Mouse (Mus musculus): Measurements from ENCODE around the gene Chd2.
"Not testable (repeated sequence)": the region's sequence is repeated elsewhere in the genome, so short reads cannot be mapped to it uniquely, and the experiment has no call there.

Chd2 gene

GRCm38 (mm10) chr7:73539116-73539682 lies 2.4 kb downstream of the Chd2 start:
- no peak for DNase-seq

DNA sequence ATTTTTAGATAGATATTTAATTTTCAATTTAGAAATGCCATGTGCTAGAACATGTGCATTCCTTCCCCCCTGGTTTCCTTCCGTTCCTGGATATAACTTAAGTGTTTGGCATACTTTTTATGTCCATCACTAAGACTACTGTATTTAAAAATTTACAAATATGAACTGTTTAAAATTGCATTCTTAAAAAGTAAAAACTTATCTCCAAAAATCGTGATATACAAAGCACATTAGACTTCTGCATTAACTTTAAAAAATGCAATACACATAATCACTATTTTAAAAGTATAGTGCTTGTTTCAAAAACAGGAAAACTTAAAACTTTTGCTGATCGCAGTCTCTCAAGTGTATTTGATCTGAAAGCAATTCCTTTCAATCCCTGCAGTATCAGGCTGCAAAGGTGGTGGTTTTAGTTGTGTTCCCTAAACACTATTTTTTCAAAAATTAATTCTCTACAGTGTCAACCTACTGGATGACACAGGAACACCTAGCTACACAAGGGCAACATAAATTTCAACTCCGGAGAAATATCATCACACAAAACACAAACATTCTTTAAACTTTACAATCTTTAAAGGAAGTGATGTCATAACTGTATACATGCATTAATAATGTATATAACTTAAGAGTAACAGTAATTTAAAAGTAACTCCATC lies 3.1 kb downstream of the Chd2 start:
- DNase-seq, result no peak

- peak; percentile 100 for DNase-seq
Measured at GRCm38 (mm10) chr7:73537634-73538423, 3.8 kb downstream of the Chd2 start.

DNA sequence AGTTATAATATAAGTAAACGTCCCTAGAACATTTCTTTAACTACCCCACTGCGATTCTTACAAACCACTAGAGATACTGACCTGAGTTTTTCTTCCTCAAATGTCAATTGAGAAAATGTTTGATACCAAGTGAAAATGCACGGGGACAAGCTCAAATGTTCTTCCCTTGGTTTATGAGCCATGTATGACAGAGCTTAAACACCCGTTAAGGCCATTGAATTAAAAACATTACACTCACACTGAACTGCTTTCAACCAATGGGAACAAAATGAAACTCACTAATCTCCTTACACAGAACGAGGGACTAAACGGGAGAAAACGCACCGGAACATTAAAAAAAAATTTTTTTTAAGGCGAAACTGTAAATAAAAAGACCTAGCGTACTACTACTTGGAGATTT lies 4.4 kb downstream of the Chd2 start:
- no peak for DNase-seq

- no peak for DNase-seq
Measured at GRCm38 (mm10) chr7:73536579-73536978, 5.1 kb downstream of the Chd2 start.

DNA sequence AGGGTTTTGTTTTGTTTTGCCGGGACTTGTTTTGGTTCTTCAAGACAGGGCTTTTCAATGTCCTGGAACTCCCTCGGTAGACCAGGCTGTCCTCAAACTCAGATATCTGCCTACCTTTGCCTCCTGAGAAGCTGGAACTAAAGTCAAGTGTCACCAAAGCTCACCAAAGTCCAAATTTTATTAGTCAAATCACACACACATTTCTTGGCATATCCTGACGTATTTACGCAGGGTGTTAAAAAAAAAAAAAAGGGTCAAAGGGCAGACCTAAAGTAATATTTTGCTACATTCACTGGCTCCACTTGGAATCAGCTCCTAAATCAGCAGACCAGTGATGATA lies 5.8 kb downstream of the Chd2 start:
- no peak for DNase-seq

DNA sequence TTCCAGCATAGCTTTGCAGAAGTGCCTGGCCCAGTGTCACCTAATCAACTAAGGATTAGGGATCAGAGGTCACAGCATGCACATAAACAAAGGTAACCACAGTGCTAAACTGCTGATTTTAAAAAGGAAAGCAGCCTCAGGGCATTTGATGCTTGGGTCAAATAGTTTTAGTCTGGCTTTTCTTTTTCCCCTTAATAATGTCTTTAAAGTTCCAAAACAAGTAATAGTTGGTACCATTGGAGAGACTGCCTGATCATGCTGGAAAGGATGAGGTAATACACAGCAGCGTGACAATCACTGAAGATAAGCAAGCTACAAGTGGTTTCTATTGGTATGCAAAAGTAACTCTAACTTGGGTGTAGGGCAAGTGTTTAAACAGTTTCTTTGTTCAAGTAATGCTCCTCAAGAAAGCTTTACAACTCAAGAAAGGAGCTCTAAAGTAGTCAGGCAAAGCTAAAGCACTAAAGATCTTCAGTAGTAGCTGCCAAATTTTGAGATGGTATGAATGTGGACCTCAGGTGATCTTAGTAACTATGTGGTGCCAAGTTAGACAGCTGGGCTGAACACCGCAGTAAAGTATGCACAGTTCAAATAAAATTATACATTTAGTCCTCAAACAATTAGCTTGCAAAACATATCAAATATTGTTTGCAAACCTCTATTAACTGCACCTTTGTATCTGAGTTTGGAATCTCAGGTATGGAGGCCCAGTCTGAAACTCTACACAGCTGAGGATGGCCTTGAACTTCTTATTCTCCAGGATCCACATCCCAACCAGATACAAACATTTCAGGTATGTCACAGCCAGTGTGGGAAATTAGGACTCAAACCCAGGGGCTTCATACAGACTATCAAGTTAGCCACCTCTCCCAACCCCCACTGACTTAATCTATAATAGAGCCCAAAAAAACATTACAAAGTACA lies 6.4 kb downstream of the Chd2 start:
- no peak for DNase-seq

DNA sequence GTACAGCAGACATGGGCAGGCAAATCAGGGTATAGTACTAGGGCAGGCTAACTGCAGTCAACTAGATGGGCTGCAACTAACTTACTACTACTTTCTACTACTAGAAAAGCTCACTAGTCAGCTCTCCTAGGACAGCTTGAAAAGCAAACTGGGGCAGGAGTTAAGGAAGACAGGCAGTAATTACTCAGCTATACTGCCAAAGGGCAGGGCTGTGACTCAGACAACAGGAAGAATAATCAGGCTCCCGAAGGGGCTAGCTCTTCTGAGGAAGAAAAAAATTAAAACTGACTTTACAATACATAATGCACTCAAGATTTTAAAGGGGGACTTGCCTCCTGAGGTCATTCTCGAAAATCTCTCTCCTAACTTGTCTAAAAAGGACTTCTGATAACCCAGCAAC lies 8.2 kb downstream of the Chd2 start:
- no peak for DNase-seq

DNA sequence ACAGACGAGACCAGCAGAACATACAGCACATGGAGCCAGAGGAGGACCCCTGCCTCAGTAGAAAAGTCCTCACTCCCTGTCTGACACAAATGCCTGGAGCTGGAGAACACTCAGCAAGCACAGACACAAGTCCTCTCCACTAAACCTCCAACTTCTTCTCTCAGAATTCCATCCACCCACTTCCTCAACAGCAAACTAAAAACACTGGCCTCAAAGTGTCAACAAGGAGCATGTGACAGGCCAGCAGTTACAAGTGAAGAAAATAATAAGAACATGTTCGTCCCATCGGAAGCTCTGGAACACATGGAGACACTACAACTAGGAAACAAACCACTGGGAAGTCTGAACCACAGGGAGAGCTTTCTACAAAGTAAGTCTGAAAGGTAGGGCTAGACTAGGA lies 8.7 kb downstream of the Chd2 start:
- DNase-seq, result no peak

DNA sequence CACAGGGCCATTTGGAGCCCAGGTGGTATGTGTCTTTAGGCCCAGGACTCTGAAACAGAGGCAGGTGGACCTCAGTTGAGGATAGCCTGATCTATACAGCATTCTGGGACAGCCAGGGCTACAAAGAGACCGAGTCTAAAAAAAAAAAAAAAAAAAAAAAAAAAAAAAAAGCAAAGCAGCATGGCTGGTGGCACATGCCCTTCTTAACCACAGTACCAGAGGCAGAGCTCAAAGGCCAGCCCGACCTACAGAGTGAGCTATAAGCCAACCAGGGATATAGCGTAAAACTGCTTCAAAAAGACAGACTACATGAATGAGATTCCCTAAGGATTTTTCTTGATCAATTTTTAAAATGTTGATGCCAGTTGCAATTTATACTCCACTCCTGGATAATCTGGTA lies 9.5 kb downstream of the Chd2 start:
- DNase-seq, result no peak

GRCm38 (mm10) chr7:73531506-73532093 lies 10.0 kb downstream of the Chd2 start:
- no peak for DNase-seq

- DNase-seq, result no peak
Measured at GRCm38 (mm10) chr7:73530846-73531245, 10.8 kb downstream of the Chd2 start.

- DNase-seq, result no peak
Measured at GRCm38 (mm10) chr7:73530164-73530563, 11.5 kb downstream of the Chd2 start.

GRCm38 (mm10) chr7:73529261-73529660 lies 12.4 kb downstream of the Chd2 start:
- no peak for DNase-seq

DNA sequence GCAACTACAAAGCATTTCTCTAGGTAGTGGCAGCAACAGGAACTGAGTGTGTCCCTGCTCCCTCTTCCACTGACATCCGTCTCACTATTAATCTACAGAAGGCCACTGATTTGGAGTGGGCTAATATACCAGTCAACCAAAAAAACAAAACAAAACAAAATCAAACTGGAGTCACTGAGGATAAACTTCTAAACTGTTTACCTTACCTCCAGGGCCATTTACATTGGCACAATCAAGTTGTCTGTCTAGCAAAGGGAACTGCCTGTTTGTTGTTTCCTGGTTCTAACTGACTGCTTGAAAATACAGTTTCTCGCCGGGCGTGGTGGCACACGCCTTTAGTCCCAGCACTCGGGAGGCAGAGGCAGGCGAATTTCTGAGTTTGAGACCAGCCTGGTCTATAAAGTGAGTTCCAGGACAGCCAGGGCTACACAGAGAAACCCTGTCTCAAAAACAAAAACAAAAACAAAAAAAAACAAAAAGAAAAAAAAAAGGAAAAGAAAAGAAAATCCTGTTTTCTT lies 13.2 kb downstream of the Chd2 start:
- DNase-seq, result not testable (repeated sequence)

DNA sequence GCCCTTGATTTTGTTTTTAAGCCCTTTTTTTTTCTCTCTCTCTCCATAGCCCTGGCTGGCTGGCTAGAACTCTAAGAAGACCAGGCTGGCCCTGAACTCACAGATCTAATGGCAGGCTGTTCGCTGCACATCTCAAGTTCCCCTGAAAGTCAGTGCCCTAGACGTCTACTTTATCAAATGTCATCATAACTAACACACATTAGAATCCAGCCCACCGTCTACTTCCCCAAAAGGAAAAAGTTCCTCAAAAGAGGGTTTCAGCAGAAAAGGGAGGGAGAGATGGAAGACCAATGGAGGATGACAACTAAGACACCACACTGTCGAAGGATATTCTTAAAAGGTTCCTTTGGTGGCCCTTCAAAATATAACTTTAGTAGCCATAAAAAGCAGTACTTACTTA lies 14.4 kb downstream of the Chd2 start:
- DNase-seq, result no peak

DNA sequence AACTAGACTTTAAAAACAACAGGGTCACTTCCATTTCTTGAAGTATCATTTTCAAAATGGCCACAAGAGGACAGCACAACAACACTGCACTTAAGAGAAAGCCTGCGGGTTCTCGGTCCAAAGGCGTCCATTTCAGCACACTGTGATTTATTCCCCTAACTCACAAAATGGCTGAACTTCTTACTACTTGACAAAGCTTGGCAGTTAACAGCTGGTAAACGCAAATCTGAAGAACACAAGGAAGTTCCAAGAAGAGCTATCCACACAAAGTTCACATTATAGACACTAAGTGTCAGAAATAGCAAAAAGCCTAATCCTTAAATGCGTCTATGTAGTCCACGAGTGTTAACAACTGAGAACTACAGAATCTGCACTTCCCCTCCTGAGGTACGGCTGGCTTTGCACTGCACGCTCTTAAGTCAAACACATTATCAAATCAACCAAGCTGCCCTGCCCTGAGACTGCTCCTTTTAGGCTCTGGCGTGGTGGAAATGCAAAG lies 17.1 kb downstream of the Chd2 start:
- peak; percentile 55 for DNase-seq

- DNase-seq, result no peak
Measured at GRCm38 (mm10) chr7:73523608-73524259, 17.9 kb downstream of the Chd2 start.

DNA sequence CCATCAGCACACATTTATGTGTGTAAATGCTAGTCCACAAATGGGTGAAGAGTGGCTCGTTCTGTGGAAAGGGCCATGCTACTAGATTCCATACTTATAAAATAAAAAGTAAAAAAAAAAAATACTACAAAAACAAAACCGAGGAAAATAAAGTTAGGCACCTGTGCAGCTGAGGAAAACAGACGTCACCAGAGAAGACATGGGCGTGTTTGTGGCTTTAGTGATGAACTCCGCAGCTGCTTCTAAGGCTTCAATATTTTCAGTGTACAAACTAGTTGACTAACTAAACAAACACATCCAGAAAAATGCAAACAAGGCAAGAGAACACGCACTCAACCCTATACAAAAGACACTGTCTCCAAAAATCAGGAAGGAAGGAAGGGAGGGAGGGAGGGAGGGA lies 18.4 kb downstream of the Chd2 start:
- DNase-seq, result no peak

DNA sequence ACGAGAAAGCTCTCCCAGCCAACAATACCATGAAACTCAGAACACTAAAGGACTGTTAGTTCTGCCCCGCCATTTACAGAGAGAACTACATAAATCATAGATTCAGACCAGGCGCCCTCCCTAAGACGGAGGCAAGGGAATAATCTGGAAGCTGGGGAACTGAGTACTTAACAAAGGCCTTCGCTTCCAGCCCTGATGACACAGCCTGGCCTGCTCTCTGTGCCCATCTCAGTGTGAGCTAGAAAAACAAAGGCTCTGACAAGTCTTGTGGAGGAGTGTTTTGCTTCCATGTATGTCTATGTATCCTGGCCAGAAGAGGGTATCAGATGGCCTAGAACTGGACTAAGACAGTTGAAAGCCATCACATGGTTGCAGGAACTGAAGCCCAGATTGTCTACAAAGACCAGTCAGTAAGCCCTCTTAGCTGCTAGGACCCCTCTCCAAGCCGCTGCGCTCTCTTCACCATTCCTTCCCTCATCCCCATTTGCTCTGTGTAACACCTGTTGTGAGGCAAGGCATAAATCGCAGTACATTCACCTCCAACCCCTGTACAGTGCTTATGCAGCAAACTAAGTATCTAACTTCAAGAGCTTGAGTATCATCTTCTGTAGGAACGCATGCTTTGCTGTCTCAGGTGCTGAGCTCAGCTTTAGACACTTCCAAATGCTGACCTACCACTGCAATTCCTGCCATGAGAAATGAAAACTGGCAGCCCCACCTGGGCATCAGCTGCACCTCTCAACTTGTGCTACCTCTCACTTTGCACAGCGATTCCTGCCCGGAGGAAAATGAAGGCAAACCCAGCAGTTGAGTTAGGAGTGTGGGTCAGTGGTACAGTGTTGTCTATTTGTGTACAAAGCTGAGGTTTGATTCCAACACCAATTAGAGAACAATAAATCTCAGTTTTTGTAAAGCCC lies 20.1 kb downstream of the Chd2 start:
- DNase-seq, result no peak

- no peak for DNase-seq
Measured at GRCm38 (mm10) chr7:73520231-73520630, 21.4 kb downstream of the Chd2 start.

Measured in thymus, postnatal 25 days (tissue).